Mouse (Mus musculus): ENCODE measurements around the gene Atp6v1g1. TPM values are rescaled to one million over a fixed set of nuclear protein-coding genes. Genes with fewer than 3 reads are reported as not detected.

The Atp6v1g1 gene
- polyA plus RNA-seq, 1 experiment from 2014 or later: 271 TPM

- no peaks in the 10 kb centered on the region for H3K27me3 ChIP-seq (ENCODE audit: control insufficient read depth, insufficient read depth, low read depth, low read length)
- no peak overlapping the region for H3K4me2 ChIP-seq (ENCODE audit: low read depth, low read length)
- no peak for ATAC-seq (ENCODE audit: low read depth)
- no peaks in the 10 kb centered on the region for H3K9me3 ChIP-seq (ENCODE audit: control insufficient read depth, low read length)
- no peaks in the 10 kb centered on the region for H3K4me1 ChIP-seq (replicated peaks; ENCODE audit: control insufficient read depth, insufficient read depth, low read length)
- H3K4me3 ChIP-seq (ENCODE audit: low read length): no peak overlapping the region
- no peak overlapping the region for H3K27ac ChIP-seq (ENCODE audit: low read length)
- 70% methylated on average over 2 of the region's 2 CpGs for WGBS
- H3K9ac ChIP-seq (ENCODE audit: low read length): no peak overlapping the region
- no peaks in the 10 kb centered on the region for H3K36me3 ChIP-seq (ENCODE audit: control insufficient read depth, insufficient read depth, low read length)
Observed at GRCm38 (mm10) chr4:63586240-63586639, 41.7 kb downstream of the Atp6v1g1 start.

- H3K9me3 ChIP-seq (ENCODE audit: control insufficient read depth, low read length): no peaks in the 10 kb centered on the region
- no peak overlapping the region for H3K27ac ChIP-seq (ENCODE audit: low read length)
- no peaks in the 10 kb centered on the region for H3K36me3 ChIP-seq (ENCODE audit: control insufficient read depth, insufficient read depth, low read length)
- H3K4me1 ChIP-seq (replicated peaks; ENCODE audit: control insufficient read depth, insufficient read depth, low read length): peaks cover 4% of the 10 kb centered on the region; the same call in 1 of the 2 replicates
- no peak for ATAC-seq (ENCODE audit: low read depth)
- H3K27me3 ChIP-seq (ENCODE audit: control insufficient read depth, insufficient read depth, low read depth, low read length): no peaks in the 10 kb centered on the region
- no peak overlapping the region for H3K9ac ChIP-seq (ENCODE audit: low read length)
- no peak overlapping the region for H3K4me3 ChIP-seq (ENCODE audit: low read length)
- no peak overlapping the region for H3K4me2 ChIP-seq (ENCODE audit: low read depth, low read length)
- WGBS: 77% methylated on average over 7 of the region's 7 CpGs
Observed at GRCm38 (mm10) chr4:63589987-63590386, 45.4 kb downstream of the Atp6v1g1 start.

- Histone ChIP-seq H3K9me3 (ENCODE audit: control insufficient read depth, low read length) (no peaks in the 10 kb centered on the region), H3K27me3 (ENCODE audit: control insufficient read depth, insufficient read depth, low read depth, low read length) (no peaks in the 10 kb centered on the region), H3K27ac (ENCODE audit: low read length) (no peak overlapping the region), H3K36me3 (ENCODE audit: control insufficient read depth, insufficient read depth, low read length) (no peaks in the 10 kb centered on the region), H3K4me1 (replicated peaks; ENCODE audit: control insufficient read depth, insufficient read depth, low read length) (peaks cover 8% of the 10 kb centered on the region; the same call in 1 of the 2 replicates), H3K4me2 (ENCODE audit: low read depth, low read length) (no peak overlapping the region), H3K4me3 (ENCODE audit: low read length) (no peak overlapping the region), H3K9ac (ENCODE audit: low read length) (no peak overlapping the region)
- 71% methylated on average over 4 of the region's 4 CpGs for WGBS
- ATAC-seq (ENCODE audit: low read depth): no peak
Observed at GRCm38 (mm10) chr4:63590538-63590937, 46.0 kb downstream of the Atp6v1g1 start.

- no peak overlapping the region for H3K27ac ChIP-seq (ENCODE audit: low read length)
- H3K4me2 ChIP-seq (ENCODE audit: low read depth, low read length): no peak overlapping the region
- no peak overlapping the region for H3K9ac ChIP-seq (ENCODE audit: low read length)
- no peaks in the 10 kb centered on the region for H3K36me3 ChIP-seq (ENCODE audit: control insufficient read depth, insufficient read depth, low read length)
- H3K9me3 ChIP-seq (ENCODE audit: control insufficient read depth, low read length): no peaks in the 10 kb centered on the region
- peaks cover 8% of the 10 kb centered on the region; the same call in 1 of the 2 replicates for H3K4me1 ChIP-seq (replicated peaks; ENCODE audit: control insufficient read depth, insufficient read depth, low read length)
- WGBS: 55% methylated on average over 5 of the region's 5 CpGs
- no peaks in the 10 kb centered on the region for H3K27me3 ChIP-seq (ENCODE audit: control insufficient read depth, insufficient read depth, low read depth, low read length)
- no peak for ATAC-seq (ENCODE audit: low read depth)
- no peak overlapping the region for H3K4me3 ChIP-seq (ENCODE audit: low read length)
Observed at GRCm38 (mm10) chr4:63594459-63595110, 50.0 kb downstream of the Atp6v1g1 start.

GRCm38 (mm10) chr4:63595259-63595658, 50.7 kb downstream of the Atp6v1g1 start:
- Histone ChIP-seq H3K9ac (ENCODE audit: low read length) (no peak overlapping the region), H3K4me3 (ENCODE audit: low read length) (no peak overlapping the region), H3K27me3 (ENCODE audit: control insufficient read depth, insufficient read depth, low read depth, low read length) (no peaks in the 10 kb centered on the region), H3K9me3 (ENCODE audit: control insufficient read depth, low read length) (no peaks in the 10 kb centered on the region), H3K4me1 (replicated peaks; ENCODE audit: control insufficient read depth, insufficient read depth, low read length) (peaks cover 8% of the 10 kb centered on the region; the same call in 1 of the 2 replicates), H3K4me2 (ENCODE audit: low read depth, low read length) (no peak overlapping the region), H3K27ac (ENCODE audit: low read length) (no peak overlapping the region), H3K36me3 (ENCODE audit: control insufficient read depth, insufficient read depth, low read length) (no peaks in the 10 kb centered on the region)
- 40% methylated on average over 10 of the region's 10 CpGs for WGBS
- ATAC-seq (ENCODE audit: low read depth): no peak

GRCm38 (mm10) chr4:63596010-63596409, 51.4 kb downstream of the Atp6v1g1 start:
- ATAC-seq (ENCODE audit: low read depth): no peak
- Histone ChIP-seq H3K36me3 (ENCODE audit: control insufficient read depth, insufficient read depth, low read length) (no peaks in the 10 kb centered on the region), H3K27me3 (ENCODE audit: control insufficient read depth, insufficient read depth, low read depth, low read length) (no peaks in the 10 kb centered on the region), H3K27ac (ENCODE audit: low read length) (no peak overlapping the region), H3K4me2 (ENCODE audit: low read depth, low read length) (no peak overlapping the region), H3K9ac (ENCODE audit: low read length) (no peak overlapping the region), H3K9me3 (ENCODE audit: control insufficient read depth, low read length) (no peaks in the 10 kb centered on the region), H3K4me1 (replicated peaks; ENCODE audit: control insufficient read depth, insufficient read depth, low read length) (peaks cover 8% of the 10 kb centered on the region; the same call in 1 of the 2 replicates), H3K4me3 (ENCODE audit: low read length) (no peak overlapping the region)
- 87% methylated on average over 4 of the region's 4 CpGs for WGBS

Other genes starting within 250 kb of the Atp6v1g1 start
- 0.48 TPM in 1 of 2 replicates, not detected in the other for gene Orm1, start 200.2 kb upstream of the Atp6v1g1 start, polyA plus RNA-seq (2015; fragmentation: Nextera tagmentation; extraction: Ambion mirVana)
- not detected in 2 replicates for gene Orm3, start 188.6 kb upstream of the Atp6v1g1 start, polyA plus RNA-seq (2015; fragmentation: Nextera tagmentation; extraction: Ambion mirVana)
- gene Orm2, start 182.3 kb upstream of the Atp6v1g1 start, polyA plus RNA-seq (2015; fragmentation: Nextera tagmentation; extraction: Ambion mirVana): not detected in 2 replicates
- 10.2 and 10.6 TPM in 2 replicates for gene Akna, start 141.4 kb upstream of the Atp6v1g1 start, polyA plus RNA-seq (2015; fragmentation: Nextera tagmentation; extraction: Ambion mirVana)
- gene Whrn, start 48.8 kb upstream of the Atp6v1g1 start, polyA plus RNA-seq (2015; fragmentation: Nextera tagmentation; extraction: Ambion mirVana): 2.6 and 2.7 TPM in 2 replicates
- 8.8 and 9.6 TPM in 2 replicates for gene Tmem268, start 14.0 kb downstream of the Atp6v1g1 start, polyA plus RNA-seq (2015; fragmentation: Nextera tagmentation; extraction: Ambion mirVana)
- not detected in 2 replicates for gene Gm11213, start 60.5 kb downstream of the Atp6v1g1 start, polyA plus RNA-seq (2015; fragmentation: Nextera tagmentation; extraction: Ambion mirVana)
- gene Tex48, start 77.7 kb downstream of the Atp6v1g1 start, polyA plus RNA-seq (2015; fragmentation: Nextera tagmentation; extraction: Ambion mirVana): not detected in 2 replicates
- gene Gm11214, start 118.6 kb downstream of the Atp6v1g1 start, polyA plus RNA-seq (2015; fragmentation: Nextera tagmentation; extraction: Ambion mirVana): not detected in 2 replicates
- gene Tnfsf15, start 200.3 kb downstream of the Atp6v1g1 start, polyA plus RNA-seq (2015; fragmentation: Nextera tagmentation; extraction: Ambion mirVana): 0.46 and 0.65 TPM in 2 replicates